Mouse (Mus musculus) cerebellum, postnatal 10 days (tissue): Measurements from ENCODE around the gene Ifna4.
"Not testable (repeated sequence)": the region's sequence is repeated elsewhere in the genome, so short reads cannot be mapped to it uniquely, and the experiment has no call there.

Source experiments
- DNase-seq, 2 experiments: peaks; one replicate each; pipeline ENCODE4 v3.0.0; 2021; ENCODE audit warnings: mixed read lengths in 2 of 2

Gene Ifna4

GRCm38 (mm10) chr4:88841438-88841911 is at the start of gene Ifna4:
Gene Ifna4, plus strand, starts transcription at chr4:88841861.
- DNase-seq, result no peak

- peak; percentile 51 to 55 for DNase-seq
Measured at GRCm38 (mm10) chr4:88793936-88794675, 47.6 kb upstream of the Ifna4 start, which contains the start of gene Gm13275. Gene Gm13275, plus strand, starts transcription at chr4:88794487.

- DNase-seq, result not testable (repeated sequence)
Measured at GRCm38 (mm10) chr4:88797097-88797496, 44.6 kb upstream of the Ifna4 start, which contains the start of gene Gm13279. Gene Gm13279, plus strand, starts transcription at chr4:88797397.

GRCm38 (mm10) chr4:88799365-88799764 is 42.3 kb upstream of the Ifna4 start, which contains the start of gene Gm13285:
Gene Gm13285, plus strand, starts transcription at chr4:88799665.
- DNase-seq, result not testable (repeated sequence)

- DNase-seq, result not testable (repeated sequence)
Measured at GRCm38 (mm10) chr4:88802954-88803353, 38.7 kb upstream of the Ifna4 start, which contains the start of gene Gm13287. Gene Gm13287, plus strand, starts transcription at chr4:88803254.

- DNase-seq, result not testable (repeated sequence)
Measured at GRCm38 (mm10) chr4:88805231-88805630, 36.4 kb upstream of the Ifna4 start, which contains the start of gene Gm13288. Gene Gm13288, plus strand, starts transcription at chr4:88805531.

- DNase-seq, result peak; percentile 9 to 36
Measured at GRCm38 (mm10) chr4:88805761-88806160, 35.9 kb upstream of the Ifna4 start.

GRCm38 (mm10) chr4:88815928-88816327 is 25.7 kb upstream of the Ifna4 start, which contains the start of gene Ifna7:
Gene Ifna7, plus strand, starts transcription at chr4:88816228.
- no peak for DNase-seq

GRCm38 (mm10) chr4:88819659-88820058 is 22.0 kb upstream of the Ifna4 start, which contains the start of gene Ifna11:
Gene Ifna11, plus strand, starts transcription at chr4:88819959.
- no peak for DNase-seq

GRCm38 (mm10) chr4:88822995-88823394 is 18.7 kb upstream of the Ifna4 start:
- DNase-seq, result peak; percentile 35 to 45

GRCm38 (mm10) chr4:88827116-88827515 is 14.5 kb upstream of the Ifna4 start, which contains the start of gene Ifna6:
Gene Ifna6, plus strand, starts transcription at chr4:88827416.
- DNase-seq, result not testable (repeated sequence)

- DNase-seq, result peak; percentile 36 to 37
Measured at GRCm38 (mm10) chr4:88830523-88830922, 11.1 kb upstream of the Ifna4 start.

- DNase-seq, result not testable (repeated sequence)
Measured at GRCm38 (mm10) chr4:88835225-88835624, 6.4 kb upstream of the Ifna4 start, which contains the start of gene Ifna5. Gene Ifna5, plus strand, starts transcription at chr4:88835525.

- DNase-seq, result peak; percentile 7 to 13
Measured at GRCm38 (mm10) chr4:88838828-88839227, 2.8 kb upstream of the Ifna4 start.

GRCm38 (mm10) chr4:88840058-88840457 is 1.6 kb upstream of the Ifna4 start:
- no peak for DNase-seq

GRCm38 (mm10) chr4:88845334-88845733 is 3.7 kb downstream of the Ifna4 start:
- DNase-seq, result no peak

GRCm38 (mm10) chr4:88849698-88850097 is 8.0 kb downstream of the Ifna4 start, which contains the start of gene Ifna1:
Gene Ifna1, plus strand, starts transcription at chr4:88850087.
- no peak for DNase-seq

- no peak for DNase-seq
Measured at GRCm38 (mm10) chr4:88851026-88851763, 9.5 kb downstream of the Ifna4 start.

- DNase-seq, result no peak
Measured at GRCm38 (mm10) chr4:88859214-88859613, 17.6 kb downstream of the Ifna4 start.

- DNase-seq, result no peak
Measured at GRCm38 (mm10) chr4:88863309-88863708, 21.6 kb downstream of the Ifna4 start.

- DNase-seq, result no peak
Measured at GRCm38 (mm10) chr4:88864599-88864998, 22.9 kb downstream of the Ifna4 start.

GRCm38 (mm10) chr4:88865011-88865569 is 23.4 kb downstream of the Ifna4 start:
- no peak for DNase-seq
